Mouse (Mus musculus): ENCODE results near the gene Sgip1.

- TF ChIP-seq CTCF (IDR thresholded peaks at IDR 0.05; ENCODE audit: insufficient read depth, low read depth, low read length): no peak
- no peak for TF ChIP-seq POLR2A (IDR thresholded peaks at IDR 0.05; ENCODE audit: insufficient read depth, low read depth, low read length)
These were observed 70.1 kb downstream of the Sgip1 start for GRCm38 (mm10) chr4:102811007-102811805.
